Mouse (Mus musculus) liver, embryonic 11.5 days (tissue): Measurements from ENCODE around the gene Endou. TPM values are rescaled to one million over a fixed set of nuclear protein-coding genes. Genes with fewer than 3 reads are reported as not detected.

Source experiments
- ATAC-seq: fragments of 200-750 bp; cut with Nextera tagmentation; replicated peaks from 2 replicates; pipeline ENCODE4 v1.8.0; 2017; ENCODE audit warnings: moderate number of reproducible peaks, mild to moderate bottlenecking, moderate TSS enrichment, moderate library complexity; ENCODE audit not compliant: low FRiP score
- DNase-seq: peaks from one replicate; pipeline ENCODE4 v3.0.0-alpha.2; 2017; ENCODE audit warnings: low spot score
- H3K27ac ChIP-seq: fragments of 300-500 bp; sonication (generic); 2 replicates; pipeline ENCODE4 v1.5.1; 2014; ENCODE audit warnings: mild to moderate bottlenecking, low read depth, low read length, control low read depth
- H3K27me3 ChIP-seq: fragments of 300-500 bp; sonication (generic); replicated peaks from 2 replicates; pipeline ENCODE4 v1.6.1; 2014; ENCODE audit warnings: low read length, mixed read lengths; ENCODE audit not compliant: control insufficient read depth, insufficient read depth
- H3K36me3 ChIP-seq: fragments of 300-500 bp; sonication (generic); 2 replicates; pipeline ENCODE4 v1.6.1; 2014; ENCODE audit warnings: mild to moderate bottlenecking, low read length, moderate library complexity, mixed read lengths; ENCODE audit not compliant: control insufficient read depth, insufficient read depth
- H3K4me1 ChIP-seq: fragments of 300-500 bp; sonication (generic); replicated peaks from 2 replicates; pipeline ENCODE4 v1.6.1; 2014; ENCODE audit warnings: low read length, mixed read lengths; ENCODE audit not compliant: control insufficient read depth, insufficient read depth
- H3K4me2 ChIP-seq: fragments of 300-500 bp; sonication (generic); 2 replicates; pipeline ENCODE4 v1.6.1; 2014; ENCODE audit warnings: mild to moderate bottlenecking, control low read depth, moderate library complexity
- H3K4me3 ChIP-seq: fragments of 300-500 bp; sonication (generic); 2 replicates; pipeline ENCODE4 v1.5.1; 2014; ENCODE audit warnings: low read depth, low read length, control low read depth
- H3K9ac ChIP-seq: fragments of 300-500 bp; sonication (generic); 2 replicates; pipeline ENCODE4 v1.6.1; 2014; ENCODE audit warnings: low read depth, low read length, control low read depth
- H3K9me3 ChIP-seq: fragments of 300-500 bp; sonication (generic); 2 replicates; pipeline ENCODE4 v1.6.1; 2016; ENCODE audit warnings: low read length, inconsistent platforms, mixed read lengths; ENCODE audit not compliant: control insufficient read depth
- WGBS: fragments of 180-500 bp; shearing (Covaris S2); extraction: QIAGEN DNeasy Blood & Tissue Kit; methylation state at CpG from one replicate; pipeline ENCODE4 v1.1.7; 2014; 5-methylcytosine and 5-hydroxymethylcytosine counted together
- polyA plus RNA-seq: library from polyadenylated mRNA; unstranded; fragments of >200 nt; fragmentation: Nextera tagmentation; extraction: Ambion mirVana; gene quantifications from 2 replicates; pipeline ENCODE4 v1.2.1, GENCODE M21; 2014

Endou gene
- polyA plus RNA-seq, 1 experiment from 2014 or later = not detected

- no peaks in the 10 kb centered on the region for H3K27me3 ChIP-seq
- no peak for ATAC-seq
- no peak overlapping the region for H3K27ac ChIP-seq
- no peak for DNase-seq
- H3K4me3 ChIP-seq = no peak overlapping the region
- no peak overlapping the region for H3K9ac ChIP-seq
- H3K4me2 ChIP-seq = no peak overlapping the region
- 91% methylated on average over 13 of the region's 13 CpGs for WGBS
- H3K36me3 ChIP-seq = no peaks in the 10 kb centered on the region; the same call in 1 of the 2 replicates
- H3K4me1 ChIP-seq = peaks cover 21% of the 10 kb centered on the region
- H3K9me3 ChIP-seq = no peaks in the 10 kb centered on the region
Observed at GRCm38 (mm10) chr15:97749841-97750240, 18.7 kb upstream of the Endou start.

DNA sequence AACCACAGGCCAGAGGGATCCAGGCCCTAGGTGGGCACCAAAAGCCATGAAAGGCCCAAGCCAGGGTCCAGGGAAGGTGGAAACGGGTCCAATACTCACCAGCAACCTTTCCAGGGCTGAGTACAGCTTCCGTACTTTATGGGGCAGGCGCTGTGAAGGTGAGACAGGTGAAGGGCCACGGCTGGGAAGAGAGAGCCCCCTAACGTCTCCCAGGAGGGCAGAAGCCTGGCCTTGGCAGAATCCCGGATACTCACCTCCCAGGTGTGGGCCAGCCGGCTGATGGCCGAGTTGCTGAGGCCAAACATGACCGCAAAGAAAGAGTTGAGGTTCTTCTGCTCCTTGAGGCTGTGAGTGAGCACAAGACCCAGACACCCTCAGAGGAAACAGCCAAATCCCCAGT is 18.3 kb upstream of the Endou start:
- WGBS = 85% methylated on average over 9 of the region's 9 CpGs

GRCm38 (mm10) chr15:97748964-97749363 is 17.8 kb upstream of the Endou start:
- no peak for ATAC-seq
- H3K9me3 ChIP-seq = no peaks in the 10 kb centered on the region
- no peak overlapping the region for H3K27ac ChIP-seq
- peaks cover 21% of the 10 kb centered on the region for H3K4me1 ChIP-seq
- H3K27me3 ChIP-seq = no peaks in the 10 kb centered on the region
- H3K4me2 ChIP-seq = no peak overlapping the region
- H3K36me3 ChIP-seq = no peaks in the 10 kb centered on the region
- no peak overlapping the region for H3K9ac ChIP-seq
- no peak for DNase-seq
- WGBS = 83% methylated on average over 4 of the region's 4 CpGs
- H3K4me3 ChIP-seq = no peak overlapping the region

More for the DNA sequence above, 18.3 kb upstream of the Endou start:
- Histone ChIP-seq H3K4me3 (no peak overlapping the region), H3K9ac (no peak overlapping the region), H3K36me3 (no peaks in the 10 kb centered on the region), H3K4me1 (peaks cover 21% of the 10 kb centered on the region), H3K27ac (no peak overlapping the region), H3K27me3 (no peaks in the 10 kb centered on the region), H3K4me2 (no peak overlapping the region), H3K9me3 (no peaks in the 10 kb centered on the region)
- ATAC-seq (no peak), DNase-seq (no peak)

DNA sequence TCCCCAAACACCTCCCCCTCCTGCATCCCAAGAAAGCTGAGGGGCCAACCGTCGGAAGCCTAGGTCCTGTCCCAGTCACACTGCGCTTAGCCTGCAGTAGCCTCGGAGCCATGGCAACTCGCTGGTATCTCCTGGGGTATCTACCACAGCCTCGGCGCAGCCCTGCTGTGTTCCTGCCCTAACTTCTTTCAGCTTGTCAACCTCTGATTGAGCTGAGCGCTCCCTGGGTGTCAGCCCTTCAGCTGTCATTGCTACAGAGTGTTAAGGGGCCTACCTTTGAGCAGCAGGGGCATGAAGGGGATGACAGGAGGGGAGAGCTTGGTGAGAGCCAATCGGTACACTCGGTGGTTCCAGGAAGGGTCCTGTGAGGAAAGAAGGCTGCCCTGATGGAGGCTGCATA is 17.2 kb upstream of the Endou start:
- Histone ChIP-seq H3K27ac (no peak overlapping the region; the same call in 1 of the 2 replicates), H3K27me3 (no peaks in the 10 kb centered on the region), H3K9me3 (no peaks in the 10 kb centered on the region), H3K9ac (no peak overlapping the region), H3K4me1 (peaks cover 21% of the 10 kb centered on the region), H3K4me2 (no peak overlapping the region), H3K36me3 (no peaks in the 10 kb centered on the region), H3K4me3 (no peak overlapping the region)
- DNase-seq (no peak), ATAC-seq (peak; percentile 56; the same call in 1 of the 2 replicates)
- WGBS = 43% methylated on average over 10 of the region's 10 CpGs

DNA sequence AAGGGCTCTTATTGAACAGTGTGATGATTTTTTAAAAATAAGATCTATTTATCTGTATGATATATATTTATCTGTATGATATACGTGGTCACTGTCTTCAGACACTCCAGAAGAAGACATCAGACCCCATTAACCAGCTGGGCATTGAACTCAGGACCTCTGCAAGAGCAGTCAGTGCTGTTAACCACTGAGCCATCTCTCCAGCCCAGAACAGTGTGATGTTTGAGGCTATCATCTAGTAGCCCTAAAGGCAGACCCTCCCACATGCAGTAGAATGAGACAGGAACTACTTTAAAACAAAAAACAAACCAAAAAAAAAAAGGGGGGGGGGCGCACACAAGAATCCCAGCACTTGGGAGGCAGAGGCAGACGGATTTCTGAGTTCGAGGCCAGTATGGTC is 16.3 kb upstream of the Endou start:
- no peaks in the 10 kb centered on the region for H3K9me3 ChIP-seq
- no peak overlapping the region for H3K4me3 ChIP-seq
- no peak overlapping the region for H3K9ac ChIP-seq
- no peaks in the 10 kb centered on the region for H3K27me3 ChIP-seq
- H3K36me3 ChIP-seq = no peaks in the 10 kb centered on the region
- DNase-seq (no peak), ATAC-seq (no peak)
- 80% methylated on average over 4 of the region's 4 CpGs for WGBS
- H3K4me2 ChIP-seq = no peak overlapping the region
- H3K27ac ChIP-seq = no peak overlapping the region
- peaks cover 21% of the 10 kb centered on the region for H3K4me1 ChIP-seq

DNA sequence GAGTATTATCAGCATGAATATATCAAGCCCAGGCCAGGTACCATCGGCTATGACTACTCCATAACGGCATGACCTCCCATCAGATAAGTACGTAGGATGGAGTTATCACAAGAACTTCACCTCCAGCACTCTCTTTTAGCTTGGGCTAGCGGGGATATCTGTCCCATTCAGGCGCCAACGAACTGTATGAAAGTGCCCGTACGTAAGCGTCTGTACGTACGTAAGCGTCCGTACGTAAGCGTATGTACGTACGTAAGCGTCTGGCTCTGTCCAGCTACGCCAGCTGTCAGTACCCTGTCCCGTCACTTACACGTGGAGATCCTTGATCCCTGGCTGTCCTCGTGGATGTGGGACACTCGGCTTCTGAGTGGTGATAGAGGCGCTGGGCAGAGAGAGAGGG is 15.6 kb upstream of the Endou start:
- 84% methylated on average over 24 of the region's 24 CpGs for WGBS
- DNase-seq (no peak), ATAC-seq (peak; percentile 32; the same call in 1 of the 2 replicates)
- Histone ChIP-seq H3K27ac (no peak overlapping the region; the same call in 1 of the 2 replicates), H3K4me2 (no peak overlapping the region), H3K9me3 (no peaks in the 10 kb centered on the region), H3K36me3 (no peaks in the 10 kb centered on the region), H3K27me3 (no peaks in the 10 kb centered on the region), H3K4me3 (no peak overlapping the region), H3K9ac (no peak overlapping the region), H3K4me1 (peaks cover 21% of the 10 kb centered on the region)

GRCm38 (mm10) chr15:97746278-97746677 is 15.1 kb upstream of the Endou start:
- H3K9me3 ChIP-seq = no peaks in the 10 kb centered on the region
- ATAC-seq (no peak), DNase-seq (no peak)
- H3K36me3 ChIP-seq = no peaks in the 10 kb centered on the region
- no peak overlapping the region; the same call in 1 of the 2 replicates for H3K27ac ChIP-seq
- no peak overlapping the region for H3K4me2 ChIP-seq
- H3K4me3 ChIP-seq = no peak overlapping the region
- H3K4me1 ChIP-seq = peaks cover 21% of the 10 kb centered on the region
- no peak overlapping the region for H3K9ac ChIP-seq
- H3K27me3 ChIP-seq = no peaks in the 10 kb centered on the region
- 79% methylated on average over 10 of the region's 10 CpGs for WGBS

GRCm38 (mm10) chr15:97745331-97745730 is 14.2 kb upstream of the Endou start:
- Histone ChIP-seq H3K4me1 (peaks cover 19% of the 10 kb centered on the region), H3K4me3 (no peak overlapping the region), H3K9me3 (no peaks in the 10 kb centered on the region), H3K9ac (no peak overlapping the region), H3K4me2 (no peak overlapping the region), H3K27me3 (no peaks in the 10 kb centered on the region), H3K27ac (peak overlapping the region; percentile 19; the same call in 1 of the 2 replicates), H3K36me3 (no peaks in the 10 kb centered on the region)
- 72% methylated on average over 10 of the region's 10 CpGs for WGBS
- ATAC-seq (no peak), DNase-seq (no peak)

- Histone ChIP-seq H3K27ac (peak overlapping the region; percentile 19; the same call in 1 of the 2 replicates), H3K4me3 (no peak overlapping the region), H3K36me3 (no peaks in the 10 kb centered on the region), H3K4me2 (no peak overlapping the region), H3K9ac (no peak overlapping the region), H3K27me3 (no peaks in the 10 kb centered on the region), H3K9me3 (no peaks in the 10 kb centered on the region), H3K4me1 (peaks cover 18% of the 10 kb centered on the region)
- ATAC-seq (peak; percentile 81), DNase-seq (no peak)
- WGBS = 69% methylated on average over 10 of the region's 10 CpGs
Observed at GRCm38 (mm10) chr15:97744930-97745329, 13.8 kb upstream of the Endou start.
